Mouse (Mus musculus) liver, adult 2 months (tissue): ENCODE measurements around the gene Pigo.

Experiments used
- CTCF ChIP-seq: fragments of 200-500 bp; IDR thresholded peaks from 2 replicates; pipeline ENCODE4 v1.5.1; 2011; ENCODE audit warnings: low read depth, low read length, control low read depth
- POLR2A ChIP-seq: fragments of 200-500 bp; IDR thresholded peaks from 2 replicates; pipeline ENCODE4 v1.6.1; 2011; ENCODE audit warnings: low read length, control low read depth; ENCODE audit not compliant: insufficient read depth; ENCODE audit errors: extremely low read depth

DNA sequence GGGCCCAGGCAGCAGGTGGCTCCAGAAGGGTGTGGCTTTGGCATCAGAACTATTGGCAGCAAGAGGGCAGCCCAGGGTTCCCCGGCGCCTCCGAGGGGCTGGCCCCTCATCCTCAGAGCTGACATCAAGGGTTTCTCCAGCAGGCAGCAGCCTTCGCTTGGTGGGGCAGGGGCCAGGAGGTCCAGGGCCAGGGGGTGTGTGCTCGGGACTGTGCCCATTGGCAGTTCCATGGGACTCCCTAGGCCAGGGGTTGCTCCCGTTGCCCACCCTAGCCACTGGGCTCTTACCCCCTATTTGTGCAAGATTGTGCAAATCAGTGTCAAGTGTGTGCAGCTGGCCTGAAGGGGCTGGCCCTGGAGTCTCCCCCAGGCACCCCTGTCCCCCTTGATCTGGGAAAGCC is 10.2 kb upstream of the Pigo start:
- TF ChIP-seq CTCF (no peak), POLR2A (no peak)
